10 mouse cellular contexts compared by ENCODE assay signal in genomic region chr1:192189056-192189455, GRCm38 (mm10). TPM values are rescaled to one million over a fixed set of nuclear protein-coding genes. Genes with fewer than 3 reads are reported as not detected.
DNase-seq lines count a peak whose midpoint lies in the region; ATAC-seq and TF ChIP-seq lines count a peak whose summit lies in the region.
"Had no signal": no experiment of that assay in that cellular context is flagged by ENCODE, and none has a peak within 500 bp of the region (broad histone marks: within the 10 kb centered on the region; RNA-seq: fewer than 3 reads in every experiment).

No protein-coding gene starts in this region.

- 13% methylated on average over 4 of the region's 4 CpGs for WGBS in neural tube, embryonic 11.5 days
- 6% methylated on average over 4 of the region's 4 CpGs for WGBS in neural tube, embryonic 15.5 days
- WGBS in small intestine, adult 2 months: 6% methylated on average over 4 of the region's 4 CpGs
- WGBS in intestine, embryonic 15.5 days: 9% methylated on average over 4 of the region's 4 CpGs

- H3K9ac ChIP-seq in neural tube, embryonic 11.5 days (ENCODE audit: low read length): no peak overlapping the region
- H3K9ac ChIP-seq in neural tube, embryonic 15.5 days (replicated peaks): no peak overlapping the region
- no peak overlapping the region for H3K9ac ChIP-seq in intestine, embryonic 15.5 days

- TF ChIP-seq POLR2A in small intestine, adult 2 months (IDR thresholded peaks at IDR 0.05; ENCODE audit: low read depth, low read length): no peak

- H3K36me3 ChIP-seq in neural tube, embryonic 11.5 days (ENCODE audit: control insufficient read depth, insufficient read depth, low read length): no peaks in the 10 kb centered on the region
- H3K36me3 ChIP-seq in neural tube, embryonic 15.5 days: no peaks in the 10 kb centered on the region
- no peaks in the 10 kb centered on the region for H3K36me3 ChIP-seq in small intestine, adult 2 months (ENCODE audit: control insufficient read depth, insufficient read depth, low read length)
- no peaks in the 10 kb centered on the region for H3K36me3 ChIP-seq in intestine, embryonic 15.5 days

- intact Hi-C loops in left cerebral cortex, postnatal 25 days (cut with DNase I): loop anchor here (1.0 kb wide), 2 partner anchors 18 to 523 kb away; no protein-coding TSS in a partner anchor

- no peaks in the 10 kb centered on the region; the same call in 1 of the 2 replicates for H3K4me1 ChIP-seq in neural tube, embryonic 11.5 days (ENCODE audit: control insufficient read depth, insufficient read depth, low read length)
- H3K4me1 ChIP-seq in neural tube, embryonic 15.5 days: peaks cover 23% of the 10 kb centered on the region
- H3K4me1 ChIP-seq in small intestine, adult 2 months (ENCODE audit: control insufficient read depth, insufficient read depth, insufficient read length, low read length): peaks cover 6% of the 10 kb centered on the region; the same call in 1 of the 2 replicates
- peaks cover 5% of the 10 kb centered on the region; the same call in 1 of the 2 replicates for H3K4me1 ChIP-seq in intestine, embryonic 15.5 days (replicated peaks)

- H3K4me2 ChIP-seq in neural tube, embryonic 11.5 days (ENCODE audit: low read depth): no peak overlapping the region
- H3K4me2 ChIP-seq in neural tube, embryonic 15.5 days: no peak overlapping the region
- H3K4me2 ChIP-seq in intestine, embryonic 15.5 days (replicated peaks): no peak overlapping the region

- H3K9me3 ChIP-seq in neural tube, embryonic 11.5 days (ENCODE audit: control insufficient read depth, low read length): no peaks in the 10 kb centered on the region
- no peaks in the 10 kb centered on the region for H3K9me3 ChIP-seq in neural tube, embryonic 15.5 days (replicated peaks)
- no peaks in the 10 kb centered on the region for H3K9me3 ChIP-seq in intestine, embryonic 15.5 days

- H3K27me3 ChIP-seq in neural tube, embryonic 11.5 days (ENCODE audit: control insufficient read depth, insufficient read depth, low read length): peaks cover 14% of the 10 kb centered on the region
- H3K27me3 ChIP-seq in neural tube, embryonic 15.5 days (replicated peaks): peaks cover 17% of the 10 kb centered on the region
- peaks cover 18% of the 10 kb centered on the region for H3K27me3 ChIP-seq in small intestine, adult 2 months (ENCODE audit: control insufficient read depth, insufficient read depth, low read length)
- H3K27me3 ChIP-seq in intestine, embryonic 15.5 days (replicated peaks): peaks cover 11% of the 10 kb centered on the region

- TF ChIP-seq CTCF in small intestine, adult 2 months (IDR thresholded peaks at IDR 0.05; ENCODE audit: extremely low read depth, insufficient read length, insufficient replicate concordance, low read depth, low read length): peak; percentile 28; the same call in 1 of the 2 replicates

- ATAC-seq in frontal cortex, adult (ENCODE audit: low TSS enrichment): peak; percentile 50; the same call in 1 of the 2 replicates
- ATAC-seq in neural tube, embryonic 11.5 days (ENCODE audit: insufficient read depth, low FRiP score, low TSS enrichment): no peak
- ATAC-seq in neural tube, embryonic 15.5 days (ENCODE audit: low FRiP score): no peak; the same call in 1 of the 2 replicates
- no peak for ATAC-seq in intestine, embryonic 15.5 days

- no peak for DNase-seq in frontal cortex, postnatal 14 days (ENCODE audit: low spot score in 2 of 2)
- peak; percentile 35 for DNase-seq in neural tube, embryonic 11.5 days (ENCODE audit: low spot score)
- DNase-seq in embryo, embryonic 10.5 days (ENCODE audit: low spot score): peak; percentile 79
- peak; percentile 45 to 88 for DNase-seq in left cerebral cortex, postnatal 25 days (ENCODE audit: low spot score in 2 of 2)

- H3K27ac ChIP-seq in neural tube, embryonic 11.5 days (ENCODE audit: low read depth, low read length): no peak overlapping the region
- H3K27ac ChIP-seq in neural tube, embryonic 15.5 days (replicated peaks): no peak overlapping the region
- H3K27ac ChIP-seq in small intestine, adult 2 months (ENCODE audit: insufficient read depth, low read depth, low read length): no peak overlapping the region
- H3K27ac ChIP-seq in intestine, embryonic 15.5 days: no peak overlapping the region

- H3K4me3 ChIP-seq in neural tube, embryonic 11.5 days (ENCODE audit: low read depth, low read length): no peak overlapping the region
- H3K4me3 ChIP-seq in neural tube, embryonic 15.5 days (replicated peaks): no peak overlapping the region
- H3K4me3 ChIP-seq in small intestine, adult 2 months (ENCODE audit: low read depth, low read length): no peak overlapping the region
- H3K4me3 ChIP-seq in intestine, embryonic 15.5 days (replicated peaks): no peak overlapping the region

RNA-seq across cellular contexts. Expression of gene Kcnh1, which starts 1.5 kb away (rescaled TPM):
- polyA plus RNA-seq in neural tube, embryonic 11.5 days (2014; fragmentation: Nextera tagmentation; extraction: Ambion mirVana): 0.81 and 1.0 TPM in 2 replicates
- polyA plus RNA-seq in neural tube, embryonic 15.5 days (2015; fragmentation: Nextera tagmentation; extraction: Ambion mirVana): 4.4 and 4.6 TPM in 2 replicates
- total RNA-seq in left cerebral cortex, postnatal 25 days (2021): 10 to 100 TPM; 76.5 to 81.5 TPM
- 0.08 and 0.14 TPM in 2 replicates for polyA plus RNA-seq in small intestine, adult 2 months (2012; rRNA removed)
- polyA plus RNA-seq in intestine, embryonic 15.5 days (2015; fragmentation: Nextera tagmentation; extraction: Ambion mirVana): 0.99 and 1.2 TPM in 2 replicates
- total RNA-seq: hematopoietic stem cell, adult 5-6 weeks; neutrophil, adult 5-6 weeks had no signal

RNA-seq across cellular contexts. Expression of gene Rcor3, which starts 51.2 kb away (rescaled TPM):
- 20.7 and 22.2 TPM in 2 replicates for polyA plus RNA-seq in neural tube, embryonic 11.5 days (2014; fragmentation: Nextera tagmentation; extraction: Ambion mirVana)
- 36.0 and 38.3 TPM in 2 replicates for polyA plus RNA-seq in neural tube, embryonic 15.5 days (2015; fragmentation: Nextera tagmentation; extraction: Ambion mirVana)
- 10 to 100 TPM; 28.0 to 31.3 TPM for total RNA-seq in left cerebral cortex, postnatal 25 days (2021)
- 19.9 and 38.0 TPM in 2 replicates for polyA plus RNA-seq in small intestine, adult 2 months (2012; rRNA removed)
- 21.4 and 25.5 TPM in 2 replicates for polyA plus RNA-seq in intestine, embryonic 15.5 days (2015; fragmentation: Nextera tagmentation; extraction: Ambion mirVana)

Comparison
In these comparisons a context has a peak if more than half of its experiments do, and no peak if none do; other contexts are left out.
1. DNase-seq: peak in neural tube, embryonic 11.5 days (single experiment), embryo, embryonic 10.5 days (single experiment) and left cerebral cortex, postnatal 25 days (2 of 2); none in frontal cortex, postnatal 14 days (0 of 2).